ENCODE assay signal across 8 mouse cellular contexts in the genomic region with DNA sequence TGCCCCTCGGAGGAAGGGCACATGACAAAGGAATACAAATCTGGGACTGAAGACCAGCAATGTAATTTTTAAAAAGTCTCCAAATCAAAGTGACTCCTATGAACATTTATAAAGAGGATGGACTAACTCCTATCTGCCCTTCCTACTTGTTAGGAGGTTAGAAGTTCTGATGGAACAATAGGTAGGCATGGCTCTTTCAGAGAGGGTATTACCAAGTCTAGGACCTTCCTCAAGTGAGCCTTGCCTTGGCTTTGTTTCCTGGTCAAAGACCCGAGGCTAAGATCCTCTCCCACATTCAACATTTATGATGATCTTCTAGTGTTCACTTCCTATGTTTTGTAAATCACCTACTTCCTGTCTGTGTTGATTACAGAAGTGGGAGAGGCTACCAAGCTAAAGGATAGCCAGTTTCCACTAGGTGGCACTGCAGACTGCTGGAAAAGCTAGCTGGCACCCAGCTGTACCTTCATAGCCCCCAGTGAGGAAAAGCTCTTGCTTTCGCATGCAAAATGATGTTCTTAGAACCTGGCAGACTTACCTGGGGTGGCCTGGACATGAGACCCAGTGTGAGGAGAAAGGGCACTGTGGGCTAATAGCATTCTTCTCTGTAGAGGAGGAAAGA.
A peak's percentile ranks its signal among the peaks of the same experiment; 100 is the strongest.
DNase-seq lines count a peak whose midpoint lies in the region; ATAC-seq and TF ChIP-seq lines count a peak whose summit lies in the region.

No protein-coding gene starts in this region.

- H3K27me3 ChIP-seq in MEL (ENCODE audit: control insufficient read depth in 1 of 2, insufficient read depth in 2 of 2, low read length in 2 of 2): no peaks in the 10 kb centered on the region

- H3K27ac ChIP-seq in MEL (ENCODE audit: control insufficient read depth, low read depth, low read length): no peak overlapping the region
- no peak overlapping the region for H3K27ac ChIP-seq in bone marrow macrophage, adult 2 months (ENCODE audit: insufficient read depth, low read depth, low read length)
- no peak overlapping the region for H3K27ac ChIP-seq in embryonic fibroblast, embryonic 13.5 days (ENCODE audit: insufficient read depth, low read length)

- TF ChIP-seq RAD21 in MEL (IDR thresholded peaks at IDR 0.05; ENCODE audit: low read depth, low read length): peak; percentile 82

- no peak for TF ChIP-seq POLR2A in MEL (IDR thresholded peaks at IDR 0.05; ENCODE audit: control insufficient read depth in 1 of 2, insufficient read depth in 1 of 2, low read depth in 1 of 2, low read length in 2 of 2, poor library complexity in 1 of 2)
- no peak for TF ChIP-seq POLR2A in bone marrow macrophage, adult 2 months (IDR thresholded peaks at IDR 0.05; ENCODE audit: borderline replicate concordance, low read depth, low read length)
- no peak for TF ChIP-seq POLR2A in embryonic fibroblast, embryonic 13.5 days (IDR thresholded peaks at IDR 0.05; ENCODE audit: low read depth, low read length)

- no peaks in the 10 kb centered on the region for H3K36me3 ChIP-seq in MEL (ENCODE audit: control insufficient read depth in 1 of 2, insufficient read depth in 2 of 2, low read length in 2 of 2)

- ATAC-seq in hematopoietic stem cell, adult 5-6 weeks (replicated peaks in 1 of 2; ENCODE audit: insufficient read depth in 1 of 2, low FRiP score in 2 of 2, low TSS enrichment in 1 of 2, low read depth in 1 of 2, poor library complexity in 2 of 2, severe bottlenecking in 2 of 2): peak; percentile 88 to 93
- ATAC-seq in activated CD4-positive, CD25-positive, alpha-beta regulatory T cell, adult 4 months: no peak

- H3K9me3 ChIP-seq in MEL (replicated peaks; ENCODE audit: insufficient read depth, low read length): no peaks in the 10 kb centered on the region

- TF ChIP-seq CTCF in MEL (IDR thresholded peaks at IDR 0.05 in 2 of 3, conservative IDR thresholded peaks at IDR 0.05 in 1 of 3; ENCODE audit: control insufficient read depth in 1 of 3, insufficient read depth in 1 of 3, low read depth in 2 of 3, low read length in 3 of 3, poor library complexity in 1 of 3, severe bottlenecking in 1 of 3): peak; percentile 40 to 76 (median 71)
- TF ChIP-seq CTCF in bone marrow macrophage, adult 2 months (IDR thresholded peaks at IDR 0.05; ENCODE audit: low read depth, low read length): peak; percentile 67
- TF ChIP-seq CTCF in embryonic fibroblast, embryonic 13.5 days (IDR thresholded peaks at IDR 0.05; ENCODE audit: borderline replicate concordance, insufficient read depth, low read length): peak; percentile 62; the same call in 1 of the 2 replicates

- no peak for TF ChIP-seq EP300 in MEL (IDR thresholded peaks at IDR 0.05; ENCODE audit: low read depth in 1 of 2, low read length in 2 of 2)

- H3K9ac ChIP-seq in MEL (ENCODE audit: control insufficient read depth, low read depth, low read length, poor library complexity, severe bottlenecking): no peak overlapping the region

- H3K4me1 ChIP-seq in MEL (ENCODE audit: control insufficient read depth in 1 of 2, insufficient read depth in 2 of 2, low read length in 2 of 2): no peaks in the 10 kb centered on the region
- no peaks in the 10 kb centered on the region for H3K4me1 ChIP-seq in bone marrow macrophage, adult 2 months (ENCODE audit: control insufficient read depth, insufficient read depth, low read length)
- H3K4me1 ChIP-seq in embryonic fibroblast, embryonic 13.5 days (ENCODE audit: control insufficient read depth, insufficient read depth, low read length): 0 out of 2 replicates have a peak, but pooled peaks cover 2% of the 10 kb centered on the region

- H3K4me3 ChIP-seq in MEL (ENCODE audit: control insufficient read depth in 1 of 2, insufficient read depth in 1 of 2, low read depth in 2 of 2, low read length in 2 of 2): no peak overlapping the region
- no peak overlapping the region for H3K4me3 ChIP-seq in bone marrow macrophage, adult 2 months (ENCODE audit: insufficient read depth, low read length)
- no peak overlapping the region for H3K4me3 ChIP-seq in embryonic fibroblast, embryonic 13.5 days (ENCODE audit: insufficient read depth, low read length)

- H3K79me2 ChIP-seq in MEL (ENCODE audit: control insufficient read depth, insufficient read depth, low read length, poor library complexity): no peaks in the 10 kb centered on the region

- DNase-seq in MEL (ENCODE audit: low read depth, low spot score): peak; percentile 64
- DNase-seq in layer of hippocampus, adult 9-11 months: peak; percentile 26
- DNase-seq in lung, postnatal 36 days: peak; percentile 71
- DNase-seq in right cerebral cortex, postnatal 14 days: peak; percentile 69

TF ChIP-seq in MEL, 35 proteins besides CTCF, POLR2A, EP300 and RAD21:
- TF ChIP-seq ZC3H11A (IDR thresholded peaks at IDR 0.05; ENCODE audit: low read depth, low read length) (peak; percentile 74), MYC (IDR thresholded peaks at IDR 0.05; ENCODE audit: low read depth, low read length) (no peak), CHD2 (IDR thresholded peaks at IDR 0.05; ENCODE audit: low read length) (no peak), MXI1 (IDR thresholded peaks at IDR 0.05; ENCODE audit: low read depth, low read length) (no peak), SMC3 (IDR thresholded peaks at IDR 0.05; ENCODE audit: low read depth, low read length) (peak; percentile 82), TCF12 (IDR thresholded peaks at IDR 0.05; ENCODE audit: low read depth, low read length) (no peak), ZMIZ1 (IDR thresholded peaks at IDR 0.05; ENCODE audit: low read depth, low read length) (no peak), ELF1 (IDR thresholded peaks at IDR 0.05; ENCODE audit: low read depth, low read length) (peak; percentile 48; the same call in 1 of the 2 replicates)
